Mouse (Mus musculus): ENCODE results near the gene Tmed1. TPM values are rescaled to one million over a fixed set of nuclear protein-coding genes. Genes with fewer than 3 reads are reported as not detected.

Gene Tmed1
- polyA plus RNA-seq, 1 experiment from 2014 or later = 40.7 TPM

DNA sequence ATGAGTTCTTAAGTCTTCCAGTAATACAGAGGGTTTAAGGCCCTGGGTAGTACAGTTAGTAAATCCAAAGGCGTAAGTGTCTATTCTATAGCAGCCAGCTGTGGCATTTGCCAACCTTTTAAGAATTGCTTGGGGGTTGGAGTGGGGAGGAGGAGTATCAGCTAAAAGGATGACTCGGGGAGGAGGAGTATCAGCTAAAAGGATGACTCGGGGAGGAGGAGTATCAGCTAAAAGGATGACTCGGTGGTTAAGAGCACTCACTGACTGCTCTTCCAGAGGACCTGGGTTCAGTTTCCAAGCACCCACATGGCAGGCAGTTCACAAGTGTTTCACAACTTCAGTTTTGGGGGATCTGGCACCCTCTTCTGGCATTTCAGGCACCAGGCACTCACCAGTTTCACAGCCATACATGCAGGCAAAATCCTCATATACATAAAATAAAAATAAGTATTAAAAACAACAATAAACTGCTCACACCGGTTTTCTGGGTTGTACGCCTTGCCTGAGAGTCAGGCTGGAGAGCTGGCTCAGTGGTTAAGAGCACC is 45.2 kb upstream of the Tmed1 start:
- H3K36me3 ChIP-seq (ENCODE audit: control insufficient read depth, insufficient read depth, low read length) = no peaks in the 10 kb centered on the region
- H3K27ac ChIP-seq (replicated peaks) = no peak overlapping the region
- ATAC-seq (ENCODE audit: low FRiP score, low TSS enrichment) (no peak), DNase-seq (ENCODE audit: low spot score) (no peak)
- H3K9ac ChIP-seq (ENCODE audit: low read length) = no peak overlapping the region
- TF ChIP-seq EP300 (optimal IDR thresholded peaks at IDR 0.05) = no peak
- peak; percentile 32 for TF ChIP-seq CTCF (IDR thresholded peaks at IDR 0.05; ENCODE audit: low read depth)
- no peak overlapping the region for H3K4me3 ChIP-seq (ENCODE audit: low read depth, low read length)
- H3K9me3 ChIP-seq (ENCODE audit: control insufficient read depth, low read length) = no peaks in the 10 kb centered on the region
- no peaks in the 10 kb centered on the region for H3K27me3 ChIP-seq (ENCODE audit: control insufficient read depth, insufficient read depth, low read length)
- no peaks in the 10 kb centered on the region for H3K4me1 ChIP-seq (replicated peaks; ENCODE audit: control insufficient read depth, insufficient read depth)
- H3K4me2 ChIP-seq (replicated peaks; ENCODE audit: low read depth) = no peak overlapping the region
- WGBS = 87% methylated on average over 6 of the region's 6 CpGs

DNA sequence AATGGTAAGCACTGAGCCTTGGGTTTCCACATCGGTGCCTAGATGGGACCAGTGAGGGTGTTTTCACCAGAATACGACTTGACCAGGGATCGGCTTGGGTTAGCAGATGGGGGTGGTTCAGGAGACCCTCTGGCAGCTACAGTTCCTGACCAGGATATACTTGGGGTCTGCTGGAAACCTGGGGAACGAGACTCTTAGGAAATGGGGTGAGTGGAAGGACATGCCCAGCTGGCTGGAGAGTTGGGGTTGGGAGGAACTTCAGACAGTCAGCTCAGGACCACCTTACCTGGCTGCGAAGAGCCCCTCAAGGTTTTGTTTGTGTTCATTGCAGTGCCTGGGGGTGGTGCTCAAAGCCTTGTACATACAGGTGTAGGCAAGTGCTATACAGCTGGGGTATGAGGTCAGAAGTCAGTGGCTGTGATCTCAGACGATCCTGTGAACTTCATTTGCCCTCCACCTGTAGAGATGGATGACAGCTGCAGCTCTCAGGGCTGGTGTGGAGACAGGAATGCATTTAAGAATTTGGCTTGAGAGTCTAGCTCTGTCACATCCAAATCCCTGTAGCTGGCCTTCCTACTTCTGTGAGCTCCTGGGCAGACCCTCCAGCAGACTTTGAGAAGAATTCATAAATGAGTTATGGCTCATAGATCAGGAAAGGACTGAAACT is 43.7 kb upstream of the Tmed1 start:
- Histone ChIP-seq H3K9me3 (ENCODE audit: control insufficient read depth, low read length) (no peaks in the 10 kb centered on the region), H3K4me3 (ENCODE audit: low read depth, low read length) (no peak overlapping the region), H3K4me2 (replicated peaks; ENCODE audit: low read depth) (no peak overlapping the region), H3K4me1 (replicated peaks; ENCODE audit: control insufficient read depth, insufficient read depth) (no peaks in the 10 kb centered on the region), H3K27me3 (ENCODE audit: control insufficient read depth, insufficient read depth, low read length) (no peaks in the 10 kb centered on the region), H3K36me3 (ENCODE audit: control insufficient read depth, insufficient read depth, low read length) (no peaks in the 10 kb centered on the region), H3K9ac (ENCODE audit: low read length) (no peak overlapping the region), H3K27ac (replicated peaks) (no peak overlapping the region)
- 78% methylated on average over 6 of the region's 6 CpGs for WGBS
- DNase-seq (ENCODE audit: low spot score) (no peak), ATAC-seq (ENCODE audit: low FRiP score, low TSS enrichment) (no peak)
- no peak for TF ChIP-seq EP300 (optimal IDR thresholded peaks at IDR 0.05)
- no peak for TF ChIP-seq CTCF (IDR thresholded peaks at IDR 0.05; ENCODE audit: low read depth)

DNA sequence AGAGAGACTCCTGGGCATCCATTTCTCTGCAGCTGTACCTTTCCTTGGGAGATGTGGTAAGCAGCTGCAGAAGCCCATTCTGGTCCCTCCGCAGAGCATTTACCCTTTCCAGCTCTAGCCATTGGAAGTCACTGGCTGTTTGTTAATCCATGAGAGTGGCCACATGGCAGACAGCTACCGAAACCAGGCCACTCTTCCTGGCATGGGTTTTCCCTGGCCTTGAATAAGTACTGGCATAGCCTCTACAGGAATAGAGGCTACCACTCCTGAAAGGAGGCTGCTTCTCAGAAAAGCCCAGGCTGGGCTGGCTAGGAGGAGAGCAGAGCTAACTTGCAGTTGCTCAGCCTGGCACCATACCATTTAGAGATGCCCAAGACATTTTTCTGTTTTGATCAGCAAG is 41.0 kb upstream of the Tmed1 start:
- WGBS = 92% methylated on average over 2 of the region's 2 CpGs

DNA sequence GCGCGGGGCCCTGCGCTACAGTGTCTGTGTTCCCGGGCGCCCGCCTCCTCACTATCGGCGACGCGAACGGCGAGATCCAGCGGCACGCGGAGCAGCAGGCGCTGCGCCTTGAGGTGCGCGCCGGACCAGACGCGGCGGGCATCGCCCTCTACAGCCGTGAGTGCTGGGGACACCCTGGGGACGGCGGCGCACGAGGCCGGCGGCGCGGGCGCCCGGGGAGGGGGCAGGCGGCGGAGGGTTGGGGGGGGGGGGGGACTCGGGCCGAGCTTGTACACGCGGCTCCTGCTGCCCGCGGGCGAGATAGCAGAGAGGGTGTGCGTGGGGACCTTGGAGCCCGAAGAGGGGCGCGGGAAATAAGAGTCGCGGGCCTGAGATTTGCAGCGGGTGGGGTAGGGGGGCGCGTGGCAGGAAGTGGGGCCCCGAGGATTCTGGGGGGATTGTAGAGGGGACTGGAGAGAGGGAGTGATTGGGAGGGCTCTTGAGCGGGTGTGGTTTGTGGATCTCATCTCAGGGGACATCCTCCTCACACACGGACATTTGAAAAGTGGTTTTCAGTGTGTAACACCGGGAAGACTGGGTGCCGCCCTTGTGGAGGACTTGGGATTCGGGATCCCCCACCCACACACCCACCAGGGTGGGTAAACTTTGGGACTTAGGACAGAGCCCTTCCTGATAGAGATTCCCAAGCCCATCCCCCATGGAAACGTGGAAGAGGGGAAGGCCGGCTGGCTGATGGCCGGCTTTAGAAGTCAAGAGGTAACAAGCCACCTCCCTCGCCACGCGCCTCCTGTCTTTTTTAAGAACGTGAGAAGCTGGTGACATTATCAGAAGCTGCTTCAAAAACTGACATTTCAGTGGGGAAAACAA is 37.3 kb upstream of the Tmed1 start:
- Histone ChIP-seq H3K9me3 (ENCODE audit: control insufficient read depth, low read length) (no peaks in the 10 kb centered on the region), H3K36me3 (ENCODE audit: control insufficient read depth, insufficient read depth, low read length) (no peaks in the 10 kb centered on the region), H3K4me3 (ENCODE audit: low read depth, low read length) (peak overlapping the region; percentile 77), H3K27ac (replicated peaks) (peak overlapping the region; percentile 98), H3K27me3 (ENCODE audit: control insufficient read depth, insufficient read depth, low read length) (no peaks in the 10 kb centered on the region), H3K4me2 (replicated peaks; ENCODE audit: low read depth) (peak overlapping the region; percentile 83), H3K4me1 (replicated peaks; ENCODE audit: control insufficient read depth, insufficient read depth) (peaks cover 3% of the 10 kb centered on the region; the same call in 1 of the 2 replicates), H3K9ac (ENCODE audit: low read length) (peak overlapping the region; percentile 95)
- peak; percentile 46 for TF ChIP-seq CTCF (IDR thresholded peaks at IDR 0.05; ENCODE audit: low read depth)
- TF ChIP-seq EP300 (optimal IDR thresholded peaks at IDR 0.05) = no peak
- ATAC-seq (ENCODE audit: low FRiP score, low TSS enrichment) (peak; percentile 36), DNase-seq (ENCODE audit: low spot score) (peak; percentile 76)
- under 1% methylated on average over 44 of the region's 66 CpGs for WGBS

More for the DNA sequence above, 41.0 kb upstream of the Tmed1 start:
- no peaks in the 10 kb centered on the region for H3K36me3 ChIP-seq (ENCODE audit: control insufficient read depth, insufficient read depth, low read length)
- no peak overlapping the region for H3K9ac ChIP-seq (ENCODE audit: low read length)
- H3K4me2 ChIP-seq (replicated peaks; ENCODE audit: low read depth) = no peak overlapping the region
- DNase-seq (ENCODE audit: low spot score) (no peak), ATAC-seq (ENCODE audit: low FRiP score, low TSS enrichment) (no peak)
- no peak overlapping the region for H3K27ac ChIP-seq (replicated peaks)
- TF ChIP-seq EP300 (optimal IDR thresholded peaks at IDR 0.05) (no peak), CTCF (IDR thresholded peaks at IDR 0.05; ENCODE audit: low read depth) (no peak)
- no peak overlapping the region for H3K4me3 ChIP-seq (ENCODE audit: low read depth, low read length)
- peaks cover 3% of the 10 kb centered on the region; the same call in 1 of the 2 replicates for H3K4me1 ChIP-seq (replicated peaks; ENCODE audit: control insufficient read depth, insufficient read depth)
- no peaks in the 10 kb centered on the region for H3K27me3 ChIP-seq (ENCODE audit: control insufficient read depth, insufficient read depth, low read length)
- no peaks in the 10 kb centered on the region for H3K9me3 ChIP-seq (ENCODE audit: control insufficient read depth, low read length)

DNA sequence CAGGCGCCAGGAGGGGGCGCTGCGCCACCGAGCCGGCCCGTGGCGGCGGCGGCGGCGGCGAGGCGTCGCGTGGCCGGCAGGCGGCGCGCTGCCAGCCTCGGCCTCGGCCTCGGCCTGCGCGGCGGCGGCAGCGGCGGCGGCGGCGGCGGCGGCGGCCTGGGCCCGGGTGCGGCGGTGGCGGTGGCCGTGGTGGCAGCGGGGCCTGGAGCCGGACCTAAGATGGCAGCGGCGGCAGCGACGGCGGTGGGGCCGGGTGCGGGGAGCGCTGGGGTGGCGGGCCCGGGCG is 36.7 kb upstream of the Tmed1 start, which contains the start of gene Carm1:
Gene Carm1 (plus strand): TSS at position 106 of the 286 bp plus-strand sequence.
- peak within 1 kb of the TSS; percentile 83 for H3K4me2 ChIP-seq (replicated peaks; ENCODE audit: low read depth)
- TF ChIP-seq CTCF (IDR thresholded peaks at IDR 0.05; ENCODE audit: low read depth) = no peak
- no peak for TF ChIP-seq EP300 (optimal IDR thresholded peaks at IDR 0.05)
- DNase-seq (ENCODE audit: low spot score) = no peak
- H3K27ac ChIP-seq (replicated peaks) = peak within 1 kb of the TSS; percentile 98
- H3K4me1 ChIP-seq (replicated peaks; ENCODE audit: control insufficient read depth, insufficient read depth) = peaks cover 3% of the 10 kb centered on the region; the same call in 1 of the 2 replicates
- H3K9me3 ChIP-seq (ENCODE audit: control insufficient read depth, low read length) = no peaks in the 10 kb centered on the region
- no peaks in the 10 kb centered on the region for H3K27me3 ChIP-seq (ENCODE audit: control insufficient read depth, insufficient read depth, low read length)
- WGBS = 0% methylated on average over 1 of the region's 52 CpGs
- H3K4me3 ChIP-seq (ENCODE audit: low read depth, low read length) = peak within 1 kb of the TSS; percentile 77
- no peaks in the 10 kb centered on the region for H3K36me3 ChIP-seq (ENCODE audit: control insufficient read depth, insufficient read depth, low read length)
- peak within 1 kb of the TSS; percentile 95 for H3K9ac ChIP-seq (ENCODE audit: low read length)
- no peak for ATAC-seq (ENCODE audit: low FRiP score, low TSS enrichment)
